Mouse (Mus musculus): ENCODE measurements at regions not wholly inside any gene's neighbourhood (a gene's known extent, or its start where the extent isn't known, plus 50 kb on each side); places are given as distances from the start of the nearest gene placed in this dataset.

GRCm38 (mm10) chr2:34043064-34043463 is 155.3 kb upstream of the Mvb12b start:
- no peak for DNase-seq (ENCODE audit: extremely low read depth, low read depth, low spot score)

GRCm38 (mm10) chr2:34042336-34042735 is 154.6 kb upstream of the Mvb12b start:
- DNase-seq (ENCODE audit: extremely low read depth, low read depth, low spot score), result no peak

DNA sequence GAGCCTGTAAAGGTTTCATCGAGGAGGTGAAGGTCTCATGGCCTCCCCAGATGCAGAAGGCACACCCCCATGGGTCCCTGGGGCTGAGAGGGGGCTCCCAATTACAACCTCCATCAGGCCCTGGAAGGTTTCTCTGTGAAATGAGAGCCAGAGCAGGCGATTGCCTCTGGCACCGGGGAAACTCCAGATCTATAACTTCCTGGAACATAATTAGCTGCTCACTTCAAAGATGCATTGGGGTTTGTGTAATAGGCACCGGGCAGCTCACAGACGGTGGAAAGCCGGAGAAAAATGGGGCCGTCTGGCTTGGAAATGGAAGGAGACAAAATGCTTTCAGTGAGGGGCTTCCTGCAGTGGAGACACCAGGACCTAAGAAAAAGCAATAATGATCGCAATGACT is 151.2 kb upstream of the Mvb12b start:
- DNase-seq (ENCODE audit: extremely low read depth, low read depth, low spot score), result no peak

GRCm38 (mm10) chr2:34033212-34033611 is 145.5 kb upstream of the Mvb12b start:
- DNase-seq (ENCODE audit: extremely low read depth, low read depth, low spot score), result no peak

DNA sequence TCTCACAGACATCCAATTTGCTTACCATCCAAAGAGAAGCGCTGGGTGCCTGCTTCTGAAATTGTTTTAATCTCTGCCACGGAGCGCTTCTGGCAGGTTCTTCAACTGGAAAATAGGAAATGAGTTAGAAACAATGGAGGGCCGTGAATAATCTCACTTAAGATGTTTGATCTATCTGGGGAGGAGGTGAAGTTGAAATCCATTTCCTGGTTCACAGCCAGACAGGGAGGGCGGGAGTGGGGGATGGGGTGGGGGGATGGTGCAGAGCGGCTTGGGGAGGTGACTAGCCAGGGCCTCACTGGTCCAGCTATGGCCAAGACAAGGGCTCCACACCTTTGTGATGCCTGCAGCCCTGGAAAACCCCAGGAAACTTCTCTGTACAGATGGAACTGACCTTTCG is 143.7 kb upstream of the Mvb12b start:
- no peak for DNase-seq (ENCODE audit: extremely low read depth, low read depth, low spot score)

- DNase-seq (ENCODE audit: extremely low read depth, low read depth, low spot score), result no peak
These were observed 143.3 kb upstream of the Mvb12b start for GRCm38 (mm10) chr2:34031001-34031412.

DNA sequence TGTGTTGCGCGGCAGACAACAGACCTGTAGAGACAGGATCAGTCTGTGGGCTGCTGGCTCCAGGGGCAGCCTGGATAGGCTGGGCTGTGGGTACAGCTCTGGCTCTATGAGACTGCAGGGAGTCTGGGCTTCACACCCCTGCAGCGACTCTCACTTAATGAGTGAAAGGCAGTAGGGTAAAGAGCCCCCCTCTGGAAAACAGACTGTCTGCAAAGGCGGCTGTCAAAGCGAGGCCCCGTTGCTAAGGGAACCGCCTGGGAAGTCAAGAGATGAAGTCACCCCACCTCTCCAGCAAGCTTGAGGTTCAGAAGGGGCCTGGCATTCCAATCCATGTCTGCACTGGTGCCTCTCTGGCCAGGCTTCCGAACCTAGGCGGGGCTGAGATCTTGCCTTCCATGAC is 139.7 kb upstream of the Mvb12b start:
- DNase-seq (ENCODE audit: extremely low read depth, low read depth, low spot score), result no peak

GRCm38 (mm10) chr2:34026566-34027360 is 139.0 kb upstream of the Mvb12b start:
- DNase-seq (ENCODE audit: extremely low read depth, low read depth, low spot score), result no peak

GRCm38 (mm10) chr2:34025715-34026360 is 138.1 kb upstream of the Mvb12b start:
- DNase-seq (ENCODE audit: extremely low read depth, low read depth, low spot score), result no peak

- DNase-seq (ENCODE audit: extremely low read depth, low read depth, low spot score), result no peak
These were observed 129.4 kb upstream of the Mvb12b start for GRCm38 (mm10) chr2:34017142-34017453.

- no peak for DNase-seq (ENCODE audit: extremely low read depth, low read depth, low spot score)
These were observed 128.8 kb upstream of the Mvb12b start for GRCm38 (mm10) chr2:34016350-34017141.

GRCm38 (mm10) chr2:34015640-34015995 is 127.9 kb upstream of the Mvb12b start:
- no peak for DNase-seq (ENCODE audit: extremely low read depth, low read depth, low spot score)

DNA sequence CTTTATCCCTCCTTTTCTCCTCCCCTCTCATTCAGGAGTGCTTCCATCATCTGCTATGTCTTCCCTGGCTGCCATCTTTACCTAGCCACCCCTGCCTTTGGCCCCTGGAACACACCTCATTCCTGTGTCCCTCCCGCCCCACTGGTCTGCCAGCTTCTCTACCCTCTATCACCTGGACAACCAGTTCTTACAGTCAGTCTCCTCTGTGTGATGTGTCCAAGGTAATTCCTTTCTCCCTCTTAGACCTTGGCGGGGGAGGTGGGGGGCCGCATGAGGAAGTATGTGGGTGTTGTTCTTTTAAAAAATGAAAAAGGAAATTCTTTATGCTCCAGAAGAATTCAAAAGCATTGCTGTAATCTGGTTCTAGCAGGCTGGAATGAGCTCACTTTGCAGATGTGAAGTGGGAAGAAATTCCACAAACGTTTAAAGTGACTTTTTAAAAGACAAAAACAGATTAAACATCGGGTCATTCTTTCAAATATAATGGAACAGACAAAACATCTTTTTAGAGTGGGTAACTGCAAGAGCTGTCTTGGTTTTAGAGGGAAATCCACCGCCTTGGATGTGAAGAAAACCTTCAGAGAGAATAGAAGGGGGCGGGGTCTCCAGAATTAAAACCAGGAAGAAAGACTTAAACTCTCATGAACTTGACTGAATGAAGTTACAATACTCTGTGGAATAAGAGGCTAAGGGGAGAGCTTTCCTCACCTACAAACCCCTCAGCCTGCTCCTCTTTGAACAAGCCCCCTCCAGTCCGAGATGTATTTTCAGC is 127.3 kb upstream of the Mvb12b start:
- DNase-seq (ENCODE audit: extremely low read depth, low read depth, low spot score), result no peak

- DNase-seq (ENCODE audit: extremely low read depth, low read depth, low spot score), result no peak
These were observed 122.4 kb upstream of the Mvb12b start for GRCm38 (mm10) chr2:34010166-34010565.

DNA sequence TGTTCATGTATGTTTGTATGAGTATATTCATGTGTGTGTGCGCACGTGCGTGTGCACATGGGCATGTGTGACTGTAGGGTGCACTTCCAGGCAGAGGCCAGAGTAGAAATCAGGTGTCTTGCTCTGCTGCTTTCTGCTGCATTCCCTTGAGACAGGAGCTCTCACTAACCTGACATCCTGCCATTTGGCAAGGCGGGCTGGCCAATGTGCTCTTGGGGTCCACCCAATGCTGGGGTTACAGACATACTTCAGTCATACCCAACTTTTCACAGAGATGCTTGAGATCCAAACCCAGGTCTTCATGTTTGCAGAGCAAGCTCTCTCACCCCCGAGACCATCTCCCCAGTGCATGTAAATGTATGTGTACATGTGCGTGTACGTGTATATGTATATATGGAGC is 120.2 kb upstream of the Mvb12b start:
- DNase-seq (ENCODE audit: extremely low read depth, low read depth, low spot score), result no peak

DNA sequence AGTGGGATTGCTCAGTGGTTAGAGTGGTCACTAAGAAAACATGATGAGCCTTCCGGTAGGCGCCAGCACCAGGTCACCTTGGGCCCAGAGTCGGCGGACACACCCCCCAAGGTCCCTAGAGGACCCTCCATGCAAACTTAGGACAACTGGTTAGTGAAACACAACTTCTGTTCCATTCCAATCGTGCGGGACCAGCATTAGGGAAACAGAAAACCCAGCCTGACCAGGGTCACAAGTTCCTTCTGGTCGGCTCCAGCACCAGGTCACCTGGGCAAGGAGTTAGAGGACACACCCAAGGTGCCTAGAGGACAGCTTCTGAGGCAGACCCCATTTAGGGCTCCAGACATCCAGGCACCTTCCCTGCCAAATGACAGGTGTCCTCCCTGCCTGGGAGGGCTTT is 109.4 kb upstream of the Mvb12b start:
- no peak for DNase-seq (ENCODE audit: extremely low read depth, low read depth, low spot score)

DNA sequence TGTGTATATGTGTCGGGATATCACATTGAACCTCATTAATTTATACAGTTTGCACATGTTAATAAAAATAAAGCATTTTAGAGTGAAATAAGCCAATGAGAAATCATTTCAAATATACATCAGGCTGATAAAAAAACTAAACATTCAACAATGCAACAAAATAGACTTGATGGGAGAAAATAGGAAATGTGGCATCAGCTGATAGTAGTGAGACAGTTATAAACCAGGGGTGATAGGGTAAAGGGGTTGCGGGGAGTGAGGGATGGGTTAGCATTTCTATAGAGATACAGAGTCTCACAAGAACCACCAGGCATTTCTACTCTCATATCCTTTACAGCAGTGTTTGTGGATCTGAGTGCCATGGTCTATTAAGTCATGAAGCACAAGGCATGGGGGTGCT is 108.6 kb upstream of the Mvb12b start:
- DNase-seq (ENCODE audit: extremely low read depth, low read depth, low spot score), result no peak

GRCm38 (mm10) chr2:33991299-33991698 is 103.6 kb upstream of the Mvb12b start:
- no peak for DNase-seq (ENCODE audit: extremely low read depth, low read depth, low spot score)

- no peak for DNase-seq (ENCODE audit: extremely low read depth, low read depth, low spot score)
These were observed 103.0 kb upstream of the Mvb12b start for GRCm38 (mm10) chr2:33990711-33991110.

DNA sequence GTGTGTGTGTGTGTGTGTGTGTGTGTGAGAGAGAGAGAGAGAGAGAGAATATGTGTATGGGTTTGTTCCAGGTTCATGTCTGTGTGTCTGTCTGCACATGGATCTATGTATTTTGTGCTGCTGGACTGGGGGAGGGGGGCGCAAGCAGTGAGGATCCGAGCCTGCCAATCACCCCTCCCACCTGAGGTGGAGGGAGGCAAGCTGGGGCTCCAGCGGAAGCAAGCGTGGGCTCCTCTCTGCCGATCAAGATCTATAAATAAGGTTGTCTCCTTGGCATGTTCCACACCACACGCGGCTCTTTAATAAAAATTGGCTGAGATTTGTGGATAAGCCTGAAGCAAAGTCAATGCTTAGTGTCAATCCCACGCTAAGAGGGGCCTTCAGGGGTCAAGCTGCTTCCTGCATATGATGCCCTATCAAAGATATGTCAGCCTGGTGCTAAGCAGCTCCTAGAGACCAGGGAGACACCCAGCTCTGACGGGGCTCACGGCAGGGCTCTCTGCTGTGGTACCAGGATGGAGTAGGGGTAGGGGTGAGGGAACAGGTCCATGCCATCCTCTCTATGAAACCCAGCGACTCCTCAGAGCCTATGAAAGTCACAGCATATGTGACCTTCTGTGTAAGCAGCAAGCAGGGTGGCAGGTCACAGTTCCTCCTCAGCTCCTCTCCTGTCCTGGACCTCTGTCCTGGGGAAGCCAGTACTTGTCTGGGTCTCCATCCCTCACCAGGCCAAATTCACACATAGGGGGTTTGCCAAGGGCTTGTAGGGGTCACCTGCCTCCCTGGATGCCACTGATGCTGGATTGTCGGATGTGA is 102.0 kb upstream of the Mvb12b start:
- DNase-seq (ENCODE audit: extremely low read depth, low read depth, low spot score), result no peak

- DNase-seq (ENCODE audit: extremely low read depth, low read depth, low spot score), result no peak
These were observed 98.7 kb upstream of the Mvb12b start for GRCm38 (mm10) chr2:33986420-33986819.

Measured in fat pad, adult 2 months (tissue).